8 mouse cellular contexts compared by ENCODE assay signal in genomic region chr7:141327469-141328372, GRCm38 (mm10). TPM values are rescaled to one million over a fixed set of nuclear protein-coding genes. Genes with fewer than 3 reads are reported as not detected.
DNase-seq lines count a peak whose midpoint lies in the region; ATAC-seq and TF ChIP-seq lines count a peak whose summit lies in the region.

TSS of gene Deaf1 (minus strand) at chr7:141327690.
TSS of gene Tmem80 (plus strand) at chr7:141327739.

- peak; percentile 89 for DNase-seq in G1E (ENCODE audit: low spot score)
- DNase-seq in cerebellum, adult 2 months: peak; percentile 99 to 100
- DNase-seq in forebrain, postnatal 0 days: peak; percentile 100
- peak; percentile 99 for DNase-seq in heart, postnatal 4 days
- DNase-seq in layer of hippocampus, adult 8-10 months (ENCODE audit: low spot score in 2 of 2): peak; percentile 99 to 100
- peak; percentile 98 for DNase-seq in ovary, adult 18-20 months (ENCODE audit: low spot score)
- DNase-seq in thymus, postnatal 0 days (ENCODE audit: low spot score): peak; percentile 98

- no peak for TF ChIP-seq CTCF in G1E (IDR thresholded peaks at IDR 0.05; ENCODE audit: low read depth, low read length)
- TF ChIP-seq CTCF in cerebellum, adult 2 months (IDR thresholded peaks at IDR 0.05; ENCODE audit: borderline replicate concordance, insufficient read depth, low read depth, low read length): no peak
- TF ChIP-seq CTCF in forebrain, postnatal 0 days (IDR thresholded peaks at IDR 0.05; ENCODE audit: low read depth): no peak

- H3K36me3 ChIP-seq in G1E (replicated peaks): peaks cover 56% of the 10 kb centered on the region
- peaks cover 14% of the 10 kb centered on the region for H3K36me3 ChIP-seq in forebrain, postnatal 0 days (ENCODE audit: insufficient read depth)
- peaks cover 8% of the 10 kb centered on the region; the same call in 1 of the 2 replicates for H3K36me3 ChIP-seq in lung, embryonic 15.5 days

- peaks cover 34% of the 10 kb centered on the region for H3K4me1 ChIP-seq in G1E (ENCODE audit: insufficient read depth, low read depth, low read length)
- peaks cover 18% of the 10 kb centered on the region for H3K4me1 ChIP-seq in cerebellum, adult 2 months (ENCODE audit: control insufficient read depth, insufficient read depth, low read length)
- peaks cover 22% of the 10 kb centered on the region for H3K4me1 ChIP-seq in forebrain, postnatal 0 days (ENCODE audit: insufficient read depth)
- H3K4me1 ChIP-seq in lung, embryonic 15.5 days: peaks cover 28% of the 10 kb centered on the region

- under 1% methylated on average over 102 of the region's 105 CpGs for WGBS in cerebellum, adult 2 months
- WGBS in forebrain, postnatal 0 days: under 1% methylated on average over 98 of the region's 105 CpGs
- WGBS in lung, embryonic 15.5 days: under 1% methylated on average over 105 of the region's 105 CpGs

- H3K27ac ChIP-seq in cerebellum, adult 2 months (ENCODE audit: insufficient read depth, low read length): peak within 1 kb of the TSS; percentile 99
- H3K27ac ChIP-seq in forebrain, postnatal 0 days (ENCODE audit: low read depth, low read length): peak within 1 kb of the TSS; percentile 100
- peak within 1 kb of the TSS; percentile 100 for H3K27ac ChIP-seq in lung, embryonic 15.5 days

- peak; percentile 83 for ATAC-seq in G1E (ENCODE audit: extremely low read depth, insufficient number of reproducible peaks, low FRiP score, poor library complexity, severe bottlenecking)
- peak; percentile 96 for ATAC-seq in forebrain, postnatal 0 days
- peak; percentile 96 for ATAC-seq in lung, embryonic 15.5 days (ENCODE audit: borderline replicate concordance, extremely low read depth, low FRiP score, low TSS enrichment)

- peak; percentile 74 for TF ChIP-seq POLR2A in cerebellum, adult 2 months (IDR thresholded peaks at IDR 0.05; ENCODE audit: borderline replicate concordance, insufficient read depth, low read length)

- H3K9me3 ChIP-seq in G1E (replicated peaks): no peaks in the 10 kb centered on the region
- no peaks in the 10 kb centered on the region for H3K9me3 ChIP-seq in forebrain, postnatal 0 days (ENCODE audit: low read length)
- no peaks in the 10 kb centered on the region for H3K9me3 ChIP-seq in lung, embryonic 15.5 days

- peak within 1 kb of the TSS; percentile 100 for H3K4me2 ChIP-seq in forebrain, postnatal 0 days (ENCODE audit: low read depth)
- H3K4me2 ChIP-seq in lung, embryonic 15.5 days: peak within 1 kb of the TSS; percentile 93

- peak within 1 kb of the TSS; percentile 98 for H3K9ac ChIP-seq in forebrain, postnatal 0 days
- H3K9ac ChIP-seq in lung, embryonic 15.5 days: peak within 1 kb of the TSS; percentile 94

- peak within 1 kb of the TSS; percentile 77 for H3K4me3 ChIP-seq in G1E (ENCODE audit: low read depth, low read length)
- H3K4me3 ChIP-seq in cerebellum, adult 2 months (replicated peaks; ENCODE audit: insufficient read depth, low read depth, low read length): peak within 1 kb of the TSS; percentile 92
- H3K4me3 ChIP-seq in forebrain, postnatal 0 days (ENCODE audit: low read depth, low read length): peak within 1 kb of the TSS; percentile 70
- H3K4me3 ChIP-seq in lung, embryonic 15.5 days: peak within 1 kb of the TSS; percentile 64

- H3K27me3 ChIP-seq in G1E (ENCODE audit: insufficient read depth, low read length): no peaks in the 10 kb centered on the region
- H3K27me3 ChIP-seq in cerebellum, adult 2 months (ENCODE audit: control insufficient read depth, insufficient read depth, low read length): no peaks in the 10 kb centered on the region
- H3K27me3 ChIP-seq in forebrain, postnatal 0 days (ENCODE audit: insufficient read depth, low read length): no peaks in the 10 kb centered on the region
- no peaks in the 10 kb centered on the region for H3K27me3 ChIP-seq in lung, embryonic 15.5 days

RNA-seq across cellular contexts. Expression of gene Deaf1, which starts in this region (rescaled TPM):
- 35.3 and 41.2 TPM in 2 replicates for total RNA-seq in G1E (2014; fragmentation: Nextera tagmentation)
- 22.9 and 27.0 TPM in 2 replicates for total RNA-seq in G1E (2017)
- polyA plus RNA-seq in G1E (2012): 55.8 and 61.7 TPM in 2 replicates
- polyA plus RNA-seq in cerebellum, adult 2 months (2012; rRNA removed): 47.5 and 49.3 TPM in 2 replicates
- total RNA-seq in forebrain, postnatal 0 days (2014; rRNA removed): 238 and 239 TPM in 2 replicates
- polyA plus RNA-seq in forebrain, postnatal 0 days (2015; fragmentation: Nextera tagmentation; extraction: Ambion mirVana): 282 and 289 TPM in 2 replicates
- 10 to 100 TPM; 27.8 to 30.6 TPM for total RNA-seq in heart, postnatal 4 days (2021)
- total RNA-seq in layer of hippocampus, adult 8-10 months (2022): 10 to 100 TPM; 67.9 to 84.7 (median 78.5) TPM
- 56.0 and 56.2 TPM in 2 replicates for polyA plus RNA-seq in lung, embryonic 15.5 days (2015; fragmentation: Nextera tagmentation; extraction: Ambion mirVana)
- 25.6 and 27.6 TPM in 2 replicates for polyA plus RNA-seq in thymus, postnatal 0 days (2015; fragmentation: Nextera tagmentation; extraction: Ambion mirVana)

RNA-seq across cellular contexts. Expression of gene Tmem80, which starts in this region (rescaled TPM):
- 22.5 and 24.4 TPM in 2 replicates for total RNA-seq in G1E (2014; fragmentation: Nextera tagmentation)
- 18.0 and 18.3 TPM in 2 replicates for total RNA-seq in G1E (2017)
- 8.4 and 9.0 TPM in 2 replicates for polyA plus RNA-seq in G1E (2012)
- 66.7 and 68.3 TPM in 2 replicates for polyA plus RNA-seq in cerebellum, adult 2 months (2012; rRNA removed)
- 25.2 and 33.2 TPM in 2 replicates for total RNA-seq in forebrain, postnatal 0 days (2014; rRNA removed)
- polyA plus RNA-seq in forebrain, postnatal 0 days (2015; fragmentation: Nextera tagmentation; extraction: Ambion mirVana): 32.9 and 34.7 TPM in 2 replicates
- 10 to 100 TPM; 15.9 to 16.3 TPM for total RNA-seq in heart, postnatal 4 days (2021)
- total RNA-seq in layer of hippocampus, adult 8-10 months (2022): 10 to 100 TPM; 32.4 to 36.5 (median 34.7) TPM
- 42.3 and 45.8 TPM in 2 replicates for polyA plus RNA-seq in lung, embryonic 15.5 days (2015; fragmentation: Nextera tagmentation; extraction: Ambion mirVana)
- 43.0 and 45.6 TPM in 2 replicates for polyA plus RNA-seq in thymus, postnatal 0 days (2015; fragmentation: Nextera tagmentation; extraction: Ambion mirVana)

Comparison
In these comparisons a context has a peak if more than half of its experiments do, and no peak if none do; other contexts are left out.
1. Peak in every context shown above with its lines: DNase-seq, ATAC-seq, H3K4me3 ChIP-seq and H3K27ac ChIP-seq.